Mouse (Mus musculus): Measurements from ENCODE around the gene Aggf1. TPM values are rescaled to one million over a fixed set of nuclear protein-coding genes. Genes with fewer than 3 reads are reported as not detected.

Gene Aggf1
- total RNA-seq (2014; rRNA removed), result 25.5 and 27.6 TPM in 2 replicates
- 26.7 and 28.7 TPM in 2 replicates for polyA plus RNA-seq (2015; fragmentation: Nextera tagmentation; extraction: Ambion mirVana)

DNA sequence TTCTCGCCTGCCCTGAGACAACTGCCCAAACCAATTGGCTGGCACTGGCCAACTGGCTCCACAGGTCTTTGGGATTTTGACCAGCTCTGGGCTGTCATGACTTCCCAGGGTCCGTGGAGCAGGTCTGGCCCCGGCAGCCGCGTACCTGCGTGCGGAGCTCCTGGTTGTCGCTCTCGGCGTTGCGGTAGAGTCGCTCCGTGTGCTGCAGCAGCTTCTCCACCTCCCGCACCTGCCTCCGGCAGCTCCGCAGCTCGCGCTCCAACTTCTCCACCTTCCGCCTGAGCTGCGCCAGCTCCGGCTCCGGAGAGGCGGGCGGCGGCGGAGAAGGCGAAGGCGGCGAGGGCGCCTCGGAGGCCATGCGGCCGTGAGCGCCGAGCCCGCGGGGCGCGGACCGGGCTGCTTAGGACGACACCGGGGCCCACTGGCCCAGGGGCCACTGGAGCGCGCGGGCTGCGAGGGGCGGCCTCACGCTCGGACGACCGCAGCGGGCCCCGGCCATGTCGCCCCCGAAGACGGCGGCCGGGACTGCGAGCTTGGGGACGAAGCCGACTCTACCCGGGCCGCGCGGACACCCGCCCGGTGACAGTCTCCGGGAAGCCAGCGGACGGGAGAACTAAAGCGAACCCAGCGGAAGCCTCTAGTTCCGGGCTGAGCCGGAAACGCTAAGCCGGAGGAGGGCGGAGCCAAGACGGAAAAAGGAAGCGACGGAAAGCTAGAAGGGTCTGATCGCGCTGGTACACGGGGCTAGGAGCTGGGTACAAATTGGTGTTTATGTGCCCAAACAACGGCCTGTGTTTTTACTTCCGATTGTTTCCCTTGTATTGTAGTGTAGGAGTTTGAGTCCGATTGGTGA is at the start of gene Aggf1:
Gene Aggf1, minus strand, starts transcription at position 652 of the 853 bp plus-strand sequence.
- DNase-seq (ENCODE audit: low spot score), result peak; percentile 96
- peak within 1 kb of the TSS; percentile 98 for H3K4me3 ChIP-seq (ENCODE audit: low read depth, low read length)
- peak within 1 kb of the TSS; percentile 73 for H3K27ac ChIP-seq (ENCODE audit: low read depth, low read length)
- H3K9me3 ChIP-seq (ENCODE audit: low read length), result no peaks in the 10 kb centered on the region
- H3K36me3 ChIP-seq (ENCODE audit: insufficient read depth, low read length), result peaks cover 6% of the 10 kb centered on the region
- H3K9ac ChIP-seq (replicated peaks; ENCODE audit: low read length, poor library complexity, severe bottlenecking), result peak within 1 kb of the TSS; percentile 86
- WGBS, result under 1% methylated on average over 84 of the region's 86 CpGs
- H3K4me1 ChIP-seq (ENCODE audit: insufficient read depth, low read length), result no peaks in the 10 kb centered on the region
- TF ChIP-seq CTCF (IDR thresholded peaks at IDR 0.05), result no peak
- no peaks in the 10 kb centered on the region for H3K27me3 ChIP-seq (ENCODE audit: insufficient read depth, low read length)
- H3K4me2 ChIP-seq (ENCODE audit: low read depth, low read length, poor library complexity, severe bottlenecking), result peak within 1 kb of the TSS; percentile 75
- peak; percentile 98 for ATAC-seq (ENCODE audit: low FRiP score)

DNA sequence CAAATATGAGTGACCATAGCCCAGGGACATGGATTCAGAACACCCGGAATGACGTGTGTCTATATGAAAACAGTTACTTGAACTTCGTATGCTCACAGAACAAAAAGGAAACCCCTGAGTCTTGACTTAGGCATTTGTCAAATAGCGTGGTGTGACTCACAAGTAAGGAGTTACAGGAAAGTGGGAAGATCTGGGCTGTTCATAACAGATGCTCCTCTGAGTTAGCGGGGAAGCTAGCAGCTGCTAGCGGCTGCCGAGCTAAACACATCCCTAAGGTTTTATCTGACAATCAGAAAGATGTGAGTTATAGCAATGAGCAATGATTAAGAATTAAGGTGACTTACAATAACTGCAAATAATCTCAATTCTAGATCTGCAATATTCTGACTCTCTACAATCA is 49.8 kb upstream of the Aggf1 start:
- no peak overlapping the region for H3K4me3 ChIP-seq (ENCODE audit: low read depth, low read length)
- no peak overlapping the region for H3K4me2 ChIP-seq (ENCODE audit: low read depth, low read length, poor library complexity, severe bottlenecking)
- no peak for ATAC-seq (ENCODE audit: low FRiP score)
- no peaks in the 10 kb centered on the region for H3K36me3 ChIP-seq (ENCODE audit: insufficient read depth, low read length)
- DNase-seq (ENCODE audit: low spot score), result no peak
- 0 out of 2 replicates have a peak, but pooled peaks cover 5% of the 10 kb centered on the region for H3K4me1 ChIP-seq (ENCODE audit: insufficient read depth, low read length)
- no peaks in the 10 kb centered on the region for H3K9me3 ChIP-seq (ENCODE audit: low read length)
- 75% methylated on average over 7 of the region's 7 CpGs for WGBS
- H3K27ac ChIP-seq (ENCODE audit: low read depth, low read length), result no peak overlapping the region
- TF ChIP-seq CTCF (IDR thresholded peaks at IDR 0.05), result no peak
- no peaks in the 10 kb centered on the region for H3K27me3 ChIP-seq (ENCODE audit: insufficient read depth, low read length)
- H3K9ac ChIP-seq (replicated peaks; ENCODE audit: low read length, poor library complexity, severe bottlenecking), result no peak overlapping the region

DNA sequence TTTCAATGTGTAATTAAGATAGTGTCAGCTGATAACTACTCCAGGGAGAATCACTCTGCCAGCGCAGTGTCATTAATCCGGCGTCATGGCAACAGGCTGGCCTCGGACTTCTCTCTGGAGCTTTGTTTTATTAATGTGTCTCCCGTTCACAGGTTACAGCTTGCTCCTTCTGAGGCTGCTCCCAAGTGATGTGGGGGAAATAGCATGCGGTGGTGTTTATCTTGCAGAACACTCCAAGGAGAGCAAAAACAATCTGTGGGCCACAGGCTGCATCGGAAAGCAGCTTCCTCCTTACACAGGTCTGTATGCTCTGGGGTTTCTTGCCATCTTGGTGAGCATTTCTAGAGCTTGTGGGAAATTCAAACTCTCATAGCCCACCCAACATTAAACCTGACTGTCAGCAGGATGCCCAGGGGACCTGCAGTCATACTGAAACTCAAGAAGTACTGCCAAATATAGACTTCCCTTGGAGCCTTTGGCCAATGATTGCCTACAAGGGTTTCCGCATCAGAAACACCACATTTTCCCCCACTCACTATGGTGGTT is 44.1 kb upstream of the Aggf1 start:
- Histone ChIP-seq H3K4me3 (ENCODE audit: low read depth, low read length) (no peak overlapping the region), H3K9ac (replicated peaks; ENCODE audit: low read length, poor library complexity, severe bottlenecking) (no peak overlapping the region), H3K4me1 (ENCODE audit: insufficient read depth, low read length) (peaks cover 14% of the 10 kb centered on the region; the same call in 1 of the 2 replicates), H3K27me3 (ENCODE audit: insufficient read depth, low read length) (no peaks in the 10 kb centered on the region), H3K27ac (ENCODE audit: low read depth, low read length) (peak overlapping the region; percentile 59), H3K36me3 (ENCODE audit: insufficient read depth, low read length) (no peaks in the 10 kb centered on the region), H3K9me3 (ENCODE audit: low read length) (no peaks in the 10 kb centered on the region), H3K4me2 (ENCODE audit: low read depth, low read length, poor library complexity, severe bottlenecking) (peak overlapping the region; percentile 7; the same call in 1 of the 2 replicates)
- WGBS, result 12% methylated on average over 8 of the region's 8 CpGs
- no peak for TF ChIP-seq CTCF (IDR thresholded peaks at IDR 0.05)
- ATAC-seq (ENCODE audit: low FRiP score) (peak; percentile 82), DNase-seq (ENCODE audit: low spot score) (peak; percentile 79)

DNA sequence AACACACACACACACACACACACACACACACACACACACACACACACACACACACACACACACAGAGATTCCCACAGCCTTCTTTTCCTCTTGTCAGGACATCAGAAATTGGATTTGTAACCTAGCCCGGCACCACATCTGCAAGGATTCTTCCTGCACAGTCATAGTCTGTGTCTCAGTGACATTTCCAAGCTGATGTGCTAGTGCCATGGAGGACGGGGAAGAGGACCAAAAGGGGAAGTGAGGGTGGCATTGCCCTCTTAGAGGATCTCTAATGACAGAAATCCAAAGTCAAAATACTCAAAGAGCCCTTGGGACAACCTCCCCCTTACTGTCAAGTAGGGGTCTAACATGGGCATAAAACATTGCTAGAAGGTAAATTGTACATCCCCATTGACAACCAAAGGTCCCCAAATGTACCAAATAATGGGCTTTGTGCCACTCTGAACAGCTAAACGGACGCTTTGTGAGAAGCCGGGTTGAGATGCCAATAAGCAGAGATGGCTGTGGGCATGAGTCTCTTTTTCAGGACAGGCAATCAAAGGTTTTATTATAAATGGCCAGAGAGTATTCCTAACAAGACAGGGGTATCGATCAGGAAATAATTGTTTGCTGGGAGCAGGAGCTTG is 43.5 kb upstream of the Aggf1 start:
- Histone ChIP-seq H3K4me2 (ENCODE audit: low read depth, low read length, poor library complexity, severe bottlenecking) (peak overlapping the region; percentile 7; the same call in 1 of the 2 replicates), H3K36me3 (ENCODE audit: insufficient read depth, low read length) (no peaks in the 10 kb centered on the region), H3K27ac (ENCODE audit: low read depth, low read length) (peak overlapping the region; percentile 59; the same call in 1 of the 2 replicates), H3K9ac (replicated peaks; ENCODE audit: low read length, poor library complexity, severe bottlenecking) (no peak overlapping the region), H3K4me1 (ENCODE audit: insufficient read depth, low read length) (peaks cover 14% of the 10 kb centered on the region; the same call in 1 of the 2 replicates), H3K9me3 (ENCODE audit: low read length) (no peaks in the 10 kb centered on the region), H3K4me3 (ENCODE audit: low read depth, low read length) (no peak overlapping the region), H3K27me3 (ENCODE audit: insufficient read depth, low read length) (no peaks in the 10 kb centered on the region)
- no peak for DNase-seq (ENCODE audit: low spot score)
- WGBS, result 11% methylated on average over 6 of the region's 6 CpGs
- ATAC-seq (ENCODE audit: low FRiP score), result peak; percentile 51; the same call in 1 of the 2 replicates
- no peak for TF ChIP-seq CTCF (IDR thresholded peaks at IDR 0.05)

DNA sequence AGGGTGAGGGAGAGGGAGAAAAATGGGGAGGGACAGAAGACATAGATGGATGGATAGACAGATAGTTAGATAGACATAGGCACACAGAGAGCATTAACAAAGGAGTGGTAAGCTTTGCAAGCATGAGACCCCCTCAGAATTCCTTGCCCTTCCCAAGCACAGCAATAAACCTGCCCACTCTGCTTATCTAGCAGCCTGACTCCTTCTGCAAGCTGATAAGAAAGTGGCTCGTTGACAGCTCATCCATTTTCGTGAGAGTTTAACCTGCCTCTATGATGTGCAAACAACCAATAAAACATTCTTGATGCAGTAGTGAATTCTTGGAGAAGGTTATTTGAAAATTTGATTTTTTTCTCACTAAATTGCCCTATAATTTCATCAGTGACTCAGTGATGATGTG is 37.1 kb upstream of the Aggf1 start:
- no peak overlapping the region for H3K4me3 ChIP-seq (ENCODE audit: low read depth, low read length)
- no peak for ATAC-seq (ENCODE audit: low FRiP score)
- no peak for TF ChIP-seq CTCF (IDR thresholded peaks at IDR 0.05)
- no peak overlapping the region for H3K9ac ChIP-seq (replicated peaks; ENCODE audit: low read length, poor library complexity, severe bottlenecking)
- H3K4me1 ChIP-seq (ENCODE audit: insufficient read depth, low read length), result no peaks in the 10 kb centered on the region
- no peaks in the 10 kb centered on the region for H3K36me3 ChIP-seq (ENCODE audit: insufficient read depth, low read length)
- no peaks in the 10 kb centered on the region for H3K27me3 ChIP-seq (ENCODE audit: insufficient read depth, low read length)
- WGBS, result 48% methylated on average over 2 of the region's 2 CpGs
- no peak overlapping the region for H3K27ac ChIP-seq (ENCODE audit: low read depth, low read length)
- no peak overlapping the region for H3K4me2 ChIP-seq (ENCODE audit: low read depth, low read length, poor library complexity, severe bottlenecking)
- DNase-seq (ENCODE audit: low spot score), result no peak
- no peaks in the 10 kb centered on the region for H3K9me3 ChIP-seq (ENCODE audit: low read length)

Measured in midbrain, postnatal 0 days (tissue).